Mouse (Mus musculus) kidney, embryonic 14.5 days (tissue): ENCODE measurements around the gene Coq9. TPM values are rescaled to one million over a fixed set of nuclear protein-coding genes. Genes with fewer than 3 reads are reported as not detected.

Experiments
- ATAC-seq: fragments of 200-750 bp; cut with Nextera tagmentation; 2 replicates; pipeline ENCODE4 v1.8.0; 2017; ENCODE audit warnings: moderate number of reproducible peaks, mild to moderate bottlenecking, moderate TSS enrichment, moderate library complexity; ENCODE audit not compliant: low FRiP score, low TSS enrichment
- H3K27ac ChIP-seq: fragments of 300-500 bp; sonication (generic); 2 replicates; pipeline ENCODE4 v1.5.1; 2014; ENCODE audit warnings: low read depth, mild to moderate bottlenecking, low read length, moderate library complexity, mixed read lengths
- H3K27me3 ChIP-seq: fragments of 300-500 bp; sonication (generic); 2 replicates; pipeline ENCODE4 v1.6.1; 2014; ENCODE audit warnings: mild to moderate bottlenecking, low read length; ENCODE audit not compliant: control insufficient read depth, insufficient read depth
- H3K36me3 ChIP-seq: fragments of 300-500 bp; sonication (generic); 2 replicates; pipeline ENCODE4 v1.6.1; 2014; ENCODE audit warnings: low read length, mixed read lengths; ENCODE audit not compliant: control insufficient read depth, insufficient read depth
- H3K4me1 ChIP-seq: fragments of 300-500 bp; sonication (generic); 2 replicates; pipeline ENCODE4 v1.6.1; 2014; ENCODE audit warnings: low read length, mixed read lengths; ENCODE audit not compliant: control insufficient read depth, insufficient read depth
- H3K4me2 ChIP-seq: fragments of 300-500 bp; sonication (generic); replicated peaks from 2 replicates; pipeline ENCODE4 v1.6.1; 2014; ENCODE audit warnings: low read depth, mild to moderate bottlenecking, low read length
- H3K4me3 ChIP-seq: fragments of 300-500 bp; sonication (generic); 2 replicates; pipeline ENCODE4 v1.5.1; 2014; ENCODE audit warnings: mild to moderate bottlenecking, low read length
- H3K9ac ChIP-seq: fragments of 300-500 bp; sonication (generic); 2 replicates; pipeline ENCODE4 v1.6.1; 2014; ENCODE audit warnings: low read depth, mild to moderate bottlenecking, low read length, moderate library complexity
- H3K9me3 ChIP-seq: fragments of 300-500 bp; sonication (generic); 2 replicates; pipeline ENCODE4 v1.6.1; 2016; ENCODE audit warnings: low read length; ENCODE audit not compliant: control insufficient read depth
- WGBS: fragments of 180-500 bp; shearing (Covaris S2); extraction: QIAGEN DNeasy Blood & Tissue Kit; methylation state at CpG from one replicate; pipeline ENCODE4 v1.1.7; 2014; 5-methylcytosine and 5-hydroxymethylcytosine counted together
- polyA plus RNA-seq: library from polyadenylated mRNA; unstranded; fragments of >200 nt; fragmentation: Nextera tagmentation; extraction: Ambion mirVana; gene quantifications from 2 replicates; pipeline ENCODE4 v1.2.1, GENCODE M21; 2014

Gene Coq9
- polyA plus RNA-seq, 1 experiment from 2014 or later: 71.9 TPM

DNA sequence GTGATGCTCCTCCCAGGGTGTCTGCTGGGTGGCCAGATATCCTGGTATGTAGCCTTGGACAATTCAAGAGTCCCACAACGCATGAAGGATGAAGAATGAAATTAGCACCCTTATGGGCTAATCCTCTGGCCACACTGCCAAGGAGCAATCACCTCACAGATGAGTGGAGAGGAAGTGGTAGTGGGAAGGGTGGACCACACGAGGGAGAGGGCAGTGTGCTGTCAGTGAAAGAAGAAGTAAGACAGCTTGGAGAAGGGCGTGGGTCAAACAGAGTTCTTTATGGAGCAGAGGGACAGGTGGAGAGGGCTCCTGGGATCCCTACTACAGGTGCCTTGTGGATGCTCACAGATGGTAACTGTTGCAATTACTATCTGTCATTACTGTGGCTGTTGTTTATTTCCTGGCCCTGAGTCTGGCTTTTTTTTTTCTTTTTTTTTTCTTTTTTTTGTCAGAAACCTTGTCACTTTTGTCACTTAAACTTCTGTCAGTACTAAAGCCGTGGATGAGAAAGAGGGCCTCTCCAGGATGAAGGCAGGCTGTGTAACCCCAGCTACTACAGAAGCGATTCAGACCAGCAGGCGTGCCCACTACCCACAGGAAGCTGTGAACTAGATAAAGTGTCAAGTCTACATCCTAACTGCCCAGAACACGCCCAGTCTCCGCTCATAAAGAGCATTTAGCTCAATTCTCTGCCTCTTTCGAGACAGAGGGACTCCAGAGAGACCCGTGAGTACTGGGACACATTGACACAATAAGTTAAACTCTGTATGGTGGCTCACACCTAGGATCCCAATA is 33.4 kb upstream of the Coq9 start:
- WGBS: 50% methylated on average over 10 of the region's 10 CpGs
- H3K4me3 ChIP-seq: no peak overlapping the region
- H3K27ac ChIP-seq: no peak overlapping the region
- H3K9me3 ChIP-seq: no peaks in the 10 kb centered on the region
- H3K27me3 ChIP-seq: no peaks in the 10 kb centered on the region
- no peaks in the 10 kb centered on the region for H3K36me3 ChIP-seq
- no peak overlapping the region for H3K9ac ChIP-seq
- no peaks in the 10 kb centered on the region for H3K4me1 ChIP-seq
- no peak for ATAC-seq
- no peak overlapping the region for H3K4me2 ChIP-seq

DNA sequence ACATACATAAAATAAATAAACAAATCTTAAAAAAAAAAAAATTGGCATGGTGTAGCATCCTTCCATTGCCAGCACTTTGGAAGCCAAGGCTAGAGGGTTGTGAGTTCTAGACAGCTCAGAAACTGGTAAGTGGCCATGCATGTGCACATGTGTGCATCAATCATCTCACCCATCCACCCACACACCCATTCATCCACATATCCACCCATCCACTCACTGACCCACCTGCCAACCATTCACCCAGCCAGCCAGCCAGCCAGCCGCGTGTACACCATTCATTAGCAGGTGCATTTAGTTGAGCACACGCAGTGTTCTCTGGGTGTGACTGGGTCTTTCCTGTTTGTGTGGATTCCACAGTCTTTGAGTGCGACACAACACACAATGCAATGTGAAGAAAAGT is 32.3 kb upstream of the Coq9 start:
- no peak overlapping the region for H3K9ac ChIP-seq
- H3K4me3 ChIP-seq: no peak overlapping the region
- 81% methylated on average over 4 of the region's 4 CpGs for WGBS
- no peaks in the 10 kb centered on the region for H3K4me1 ChIP-seq
- no peaks in the 10 kb centered on the region for H3K36me3 ChIP-seq
- no peaks in the 10 kb centered on the region for H3K27me3 ChIP-seq
- H3K4me2 ChIP-seq: no peak overlapping the region
- ATAC-seq: no peak
- H3K9me3 ChIP-seq: no peaks in the 10 kb centered on the region
- H3K27ac ChIP-seq: no peak overlapping the region

DNA sequence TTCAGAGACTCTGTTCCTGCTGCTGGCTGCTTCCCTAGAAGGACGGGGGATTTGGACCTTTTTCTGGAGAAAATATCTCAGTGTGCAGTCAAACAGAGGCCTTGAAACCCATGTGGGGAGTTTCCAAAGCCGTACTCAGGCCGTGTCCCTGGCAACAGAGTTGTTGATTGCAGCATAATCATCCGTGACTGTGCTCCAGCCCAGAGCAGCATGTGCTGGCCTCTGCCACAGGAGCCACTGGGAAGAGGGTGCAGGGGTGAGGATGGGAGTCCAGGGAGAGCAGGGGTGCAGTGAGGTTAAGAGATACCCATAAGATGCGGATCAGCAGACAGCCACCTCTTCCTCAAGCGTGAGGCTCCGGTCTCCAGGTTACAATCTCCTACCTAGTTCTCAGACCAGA is 30.6 kb upstream of the Coq9 start:
- ATAC-seq: peak; percentile 38; the same call in 1 of the 2 replicates
- Histone ChIP-seq H3K36me3 (no peaks in the 10 kb centered on the region), H3K4me1 (no peaks in the 10 kb centered on the region; the same call in 1 of the 2 replicates), H3K27ac (no peak overlapping the region), H3K9me3 (no peaks in the 10 kb centered on the region), H3K4me2 (no peak overlapping the region), H3K27me3 (no peaks in the 10 kb centered on the region), H3K4me3 (no peak overlapping the region), H3K9ac (no peak overlapping the region; the same call in 1 of the 2 replicates)
- WGBS: 48% methylated on average over 7 of the region's 7 CpGs

DNA sequence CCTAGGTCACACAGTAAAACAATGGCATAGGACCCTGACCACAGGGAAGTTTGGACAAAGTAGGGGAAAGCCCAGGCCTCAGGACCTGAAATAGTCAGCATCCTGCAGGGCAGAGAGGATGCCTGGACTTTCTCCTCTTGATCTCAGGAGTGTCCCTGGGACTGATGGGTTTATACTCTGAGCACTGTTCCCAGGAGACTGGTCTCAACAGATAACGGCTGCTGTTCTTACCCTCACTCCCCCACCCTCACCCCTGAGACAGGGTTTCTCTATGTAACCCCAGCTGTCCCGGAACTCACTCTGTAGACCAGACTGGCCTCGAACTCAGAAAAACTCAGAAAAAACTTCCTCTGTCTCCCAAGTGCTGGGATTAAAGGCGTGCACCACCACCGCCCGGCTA is 29.7 kb upstream of the Coq9 start:
- Histone ChIP-seq H3K36me3 (no peaks in the 10 kb centered on the region), H3K4me1 (no peaks in the 10 kb centered on the region; the same call in 1 of the 2 replicates), H3K4me2 (no peak overlapping the region), H3K27me3 (no peaks in the 10 kb centered on the region), H3K4me3 (no peak overlapping the region), H3K27ac (no peak overlapping the region), H3K9me3 (no peaks in the 10 kb centered on the region), H3K9ac (no peak overlapping the region)
- ATAC-seq: no peak
- 74% methylated on average over 6 of the region's 6 CpGs for WGBS

DNA sequence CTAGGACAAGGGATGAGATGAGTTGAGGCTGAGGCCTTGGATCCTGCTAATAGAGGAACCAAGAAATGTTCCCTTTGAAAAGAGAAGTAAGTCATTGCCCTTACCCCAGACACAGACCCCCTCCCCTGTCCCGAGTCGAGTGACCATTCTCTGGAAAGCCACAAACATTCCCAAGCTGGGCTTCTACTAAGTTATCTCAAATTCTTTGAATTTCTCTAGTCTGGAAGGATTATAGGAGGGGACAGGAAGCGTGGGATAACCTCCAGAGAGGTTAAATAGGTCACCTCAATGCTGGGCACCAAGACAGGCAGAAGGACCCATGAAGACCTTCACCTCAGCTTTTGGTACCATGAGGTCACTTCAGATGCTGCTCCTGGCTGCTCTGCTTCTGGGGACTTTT is 28.0 kb upstream of the Coq9 start, which contains the start of gene Ccl17:
TSS of gene Ccl17 (plus strand) at position 301 of the 400 bp plus-strand sequence.
- no peak for ATAC-seq
- no peaks in the 10 kb centered on the region for H3K9me3 ChIP-seq
- WGBS: 61% methylated on average over 3 of the region's 3 CpGs
- H3K27me3 ChIP-seq: no peaks in the 10 kb centered on the region
- H3K9ac ChIP-seq: no peak within 1 kb of the TSS
- no peaks in the 10 kb centered on the region for H3K36me3 ChIP-seq
- no peaks in the 10 kb centered on the region; the same call in 1 of the 2 replicates for H3K4me1 ChIP-seq
- H3K4me2 ChIP-seq: no peak within 1 kb of the TSS
- H3K27ac ChIP-seq: no peak within 1 kb of the TSS
- no peak within 1 kb of the TSS for H3K4me3 ChIP-seq

DNA sequence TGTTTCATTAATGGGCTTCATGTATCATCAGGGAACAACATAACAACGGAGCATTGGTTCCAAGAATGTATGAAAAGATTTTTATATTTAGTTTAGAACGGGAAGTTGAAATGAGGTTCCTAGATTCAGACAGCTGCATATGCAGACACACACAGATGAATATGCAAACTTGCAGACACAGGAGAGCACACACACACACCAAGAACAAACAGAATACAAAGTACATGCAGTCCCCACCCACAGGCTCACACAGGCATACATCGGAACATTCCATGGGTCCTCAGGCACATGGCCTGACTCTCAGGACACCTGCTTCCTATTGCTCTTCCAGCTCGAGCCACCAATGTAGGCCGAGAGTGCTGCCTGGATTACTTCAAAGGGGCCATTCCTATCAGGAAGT is 27.3 kb upstream of the Coq9 start:
- no peak for ATAC-seq
- Histone ChIP-seq H3K4me2 (no peak overlapping the region), H3K4me1 (no peaks in the 10 kb centered on the region; the same call in 1 of the 2 replicates), H3K4me3 (no peak overlapping the region), H3K36me3 (no peaks in the 10 kb centered on the region), H3K27ac (no peak overlapping the region), H3K9ac (no peak overlapping the region), H3K27me3 (no peaks in the 10 kb centered on the region), H3K9me3 (no peaks in the 10 kb centered on the region)
- WGBS: 77% methylated on average over 5 of the region's 5 CpGs

DNA sequence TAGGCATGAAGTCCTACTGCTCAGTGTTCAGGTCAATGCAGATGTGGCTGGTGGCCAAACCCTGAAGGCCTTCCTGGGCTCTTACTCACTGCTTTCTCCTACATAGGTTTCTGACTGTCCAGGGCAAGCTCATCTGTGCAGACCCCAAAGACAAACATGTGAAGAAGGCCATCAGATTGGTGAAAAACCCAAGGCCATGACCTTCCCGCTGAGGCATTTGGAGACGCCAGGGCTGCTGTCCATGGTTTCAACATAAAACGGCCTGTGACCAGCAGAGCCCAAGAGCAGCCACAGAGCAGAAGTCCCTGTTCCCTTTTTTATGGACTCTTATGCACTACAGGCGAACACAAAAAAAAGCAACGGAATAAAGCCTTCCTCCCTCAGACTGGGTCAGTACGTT is 26.5 kb upstream of the Coq9 start:
- WGBS: 62% methylated on average over 6 of the region's 6 CpGs

DNA sequence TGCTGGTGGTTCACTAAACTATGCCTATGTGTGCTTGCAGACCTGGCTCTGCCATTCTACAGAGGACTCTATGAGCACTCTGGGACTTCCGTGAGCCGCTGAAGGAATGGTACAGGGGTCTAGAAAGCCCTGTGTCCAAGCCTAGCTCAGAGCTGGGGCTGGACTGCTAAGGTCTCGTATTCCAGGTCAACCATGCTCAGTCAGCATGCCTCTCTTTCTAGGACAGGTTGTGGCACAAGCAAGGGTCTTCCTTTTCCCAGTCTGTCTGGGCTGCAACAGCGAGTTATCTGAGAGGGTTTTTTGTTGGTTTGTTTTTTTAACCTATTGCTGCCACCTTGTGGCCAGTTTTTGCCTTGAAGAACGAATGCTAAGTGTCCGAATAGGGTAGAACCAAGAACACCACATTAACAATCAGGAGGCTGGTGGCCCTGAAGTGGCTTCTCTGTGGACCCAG is 25.4 kb upstream of the Coq9 start:
- Histone ChIP-seq H3K4me1 (no peaks in the 10 kb centered on the region; the same call in 1 of the 2 replicates), H3K4me2 (no peak overlapping the region), H3K36me3 (no peaks in the 10 kb centered on the region), H3K9me3 (no peaks in the 10 kb centered on the region), H3K4me3 (no peak overlapping the region), H3K9ac (no peak overlapping the region), H3K27ac (no peak overlapping the region), H3K27me3 (no peaks in the 10 kb centered on the region)
- 29% methylated on average over 6 of the region's 6 CpGs for WGBS
- ATAC-seq: peak; percentile 52

More for the DNA sequence above, 26.5 kb upstream of the Coq9 start:
- Histone ChIP-seq H3K9ac (no peak overlapping the region), H3K9me3 (no peaks in the 10 kb centered on the region), H3K4me1 (no peaks in the 10 kb centered on the region; the same call in 1 of the 2 replicates), H3K4me3 (no peak overlapping the region), H3K27ac (no peak overlapping the region), H3K27me3 (no peaks in the 10 kb centered on the region), H3K36me3 (no peaks in the 10 kb centered on the region), H3K4me2 (no peak overlapping the region)
- ATAC-seq: no peak

DNA sequence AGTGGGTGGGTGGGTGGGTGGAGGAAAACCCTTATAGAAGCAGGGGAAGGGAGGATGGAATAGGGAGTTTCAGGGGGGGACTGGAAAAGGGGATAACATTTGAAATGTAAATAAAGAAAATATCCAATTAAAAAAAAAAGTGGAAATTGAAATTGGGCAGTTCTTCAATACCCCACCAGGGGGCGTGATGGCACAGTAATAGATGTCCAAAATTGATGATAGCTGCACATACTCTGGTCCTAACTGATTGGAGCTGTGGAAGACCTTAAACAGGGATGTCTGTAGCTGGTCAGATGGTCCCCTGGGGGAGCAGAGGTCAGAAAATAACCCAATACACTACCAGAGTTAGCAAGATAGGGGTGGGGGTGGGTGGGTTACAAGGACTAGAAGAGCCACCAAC is 23.6 kb upstream of the Coq9 start:
- Histone ChIP-seq H3K4me2 (no peak overlapping the region), H3K36me3 (no peaks in the 10 kb centered on the region), H3K27me3 (no peaks in the 10 kb centered on the region), H3K9ac (no peak overlapping the region), H3K4me3 (no peak overlapping the region), H3K27ac (no peak overlapping the region), H3K9me3 (no peaks in the 10 kb centered on the region), H3K4me1 (no peaks in the 10 kb centered on the region; the same call in 1 of the 2 replicates)
- ATAC-seq: no peak
- 5% methylated on average over 1 of the region's 1 CpGs for WGBS
